Mouse (Mus musculus) heart, embryonic 14.5 days (tissue): ENCODE results near the gene Sgms1. TPM values are rescaled to one million over a fixed set of nuclear protein-coding genes. Genes with fewer than 3 reads are reported as not detected.

Experiments used
- ATAC-seq: fragments of 200-750 bp; cut with Nextera tagmentation; 2 replicates; pipeline ENCODE4 v1.8.0; 2017; ENCODE audit warnings: low read depth, moderate TSS enrichment; ENCODE audit not compliant: insufficient number of reproducible peaks, insufficient read depth, low FRiP score
- H3K27ac ChIP-seq, 2 experiments: fragments of 200-500 bp in 1 of 2; fragments of 300-500 bp in 1 of 2; sonication (generic) in 1 of 2; replicated peaks in 1 of 2; 2 replicates each; pipeline ENCODE4 v1.5.1; 2012 to 2014; ENCODE audit warnings: low read depth in 2 of 2, low read length in 2 of 2, control low read depth in 1 of 2, mild to moderate bottlenecking in 1 of 2, mixed read lengths in 1 of 2; ENCODE audit not compliant: control insufficient read depth in 1 of 2, insufficient read depth in 1 of 2
- H3K27me3 ChIP-seq: fragments of 300-500 bp; sonication (generic); 2 replicates; pipeline ENCODE4 v1.6.1; 2014; ENCODE audit warnings: mild to moderate bottlenecking, low read length, control low read depth; ENCODE audit not compliant: control insufficient read depth, insufficient read depth
- H3K36me3 ChIP-seq: fragments of 300-500 bp; sonication (generic); 2 replicates; pipeline ENCODE4 v1.6.1; 2014; ENCODE audit warnings: mild to moderate bottlenecking, control low read depth, low read length, mixed read lengths; ENCODE audit not compliant: control insufficient read depth, insufficient read depth
- H3K4me1 ChIP-seq, 2 experiments: fragments of 200-500 bp in 1 of 2; fragments of 300-500 bp in 1 of 2; sonication (generic) in 1 of 2; 2 replicates each; pipeline ENCODE4 v1.6.1; 2012 to 2014; ENCODE audit warnings: low read length in 2 of 2, control low read depth in 1 of 2, mixed read lengths in 1 of 2; ENCODE audit not compliant: control insufficient read depth in 2 of 2, insufficient read depth in 2 of 2
- H3K4me2 ChIP-seq: fragments of 300-500 bp; sonication (generic); 2 replicates; pipeline ENCODE4 v1.6.1; 2014; ENCODE audit warnings: mild to moderate bottlenecking, low read length
- H3K4me3 ChIP-seq, 2 experiments: fragments of 200-500 bp in 1 of 2; fragments of 300-500 bp in 1 of 2; sonication (generic) in 1 of 2; 2 replicates each; pipeline ENCODE4 v1.5.1; 2012 to 2014; ENCODE audit warnings: low read length in 2 of 2, mild to moderate bottlenecking in 2 of 2, control low read depth in 1 of 2, low read depth in 1 of 2, moderate library complexity in 1 of 2; ENCODE audit not compliant: control insufficient read depth in 1 of 2, insufficient read depth in 1 of 2
- H3K9ac ChIP-seq: fragments of 300-500 bp; sonication (generic); 2 replicates; pipeline ENCODE4 v1.6.1; 2014; ENCODE audit warnings: mild to moderate bottlenecking, low read length
- H3K9me3 ChIP-seq: fragments of 300-500 bp; sonication (generic); 2 replicates; pipeline ENCODE4 v1.6.1; 2016; ENCODE audit warnings: low read length, control low read depth; ENCODE audit not compliant: control insufficient read depth
- WGBS: fragments of 180-500 bp; shearing (Covaris S2); extraction: QIAGEN DNeasy Blood & Tissue Kit; methylation state at CpG from one replicate; pipeline ENCODE4 v1.1.7; 2014; 5-methylcytosine and 5-hydroxymethylcytosine counted together
- polyA plus RNA-seq: library from polyadenylated mRNA; unstranded; fragments of >200 nt; fragmentation: Nextera tagmentation; extraction: Ambion mirVana; gene quantifications from 2 replicates; pipeline ENCODE4 v1.2.1, GENCODE M21; 2014

The Sgms1 gene
- polyA plus RNA-seq, 1 experiment from 2014 or later, result 41.3 TPM

GRCm38 (mm10) chr19:32288895-32289294, 100.6 kb downstream of the Sgms1 start:
- H3K36me3 ChIP-seq, result no peaks in the 10 kb centered on the region
- WGBS, result 61% methylated on average over 5 of the region's 5 CpGs
- H3K27ac ChIP-seq, result no peak overlapping the region
- no peaks in the 10 kb centered on the region for H3K27me3 ChIP-seq
- H3K9ac ChIP-seq, result no peak overlapping the region
- ATAC-seq, result no peak
- peaks cover 14 to 31% of the 10 kb centered on the region in 2 experiments for H3K4me1 ChIP-seq
- no peak overlapping the region for H3K4me2 ChIP-seq
- H3K4me3 ChIP-seq, result no peak overlapping the region
- no peaks in the 10 kb centered on the region for H3K9me3 ChIP-seq

- no peaks in the 10 kb centered on the region for H3K36me3 ChIP-seq
- WGBS, result 87% methylated on average over 3 of the region's 3 CpGs
- H3K4me3 ChIP-seq, result no peak overlapping the region
- H3K4me2 ChIP-seq, result no peak overlapping the region
- H3K9ac ChIP-seq, result no peak overlapping the region
- no peak for ATAC-seq
- no peaks in the 10 kb centered on the region for H3K9me3 ChIP-seq
- peaks cover 10 to 22% of the 10 kb centered on the region in 2 experiments for H3K4me1 ChIP-seq
- no peaks in the 10 kb centered on the region for H3K27me3 ChIP-seq
- H3K27ac ChIP-seq, result no peak overlapping the region
These were observed 101.7 kb downstream of the Sgms1 start for GRCm38 (mm10) chr19:32287839-32288238.

GRCm38 (mm10) chr19:32285455-32285831, 104.1 kb downstream of the Sgms1 start:
- no peaks in the 10 kb centered on the region for H3K27me3 ChIP-seq
- no peak overlapping the region for H3K4me3 ChIP-seq
- no peak overlapping the region for H3K4me2 ChIP-seq
- peaks cover 7 to 13% of the 10 kb centered on the region in 2 experiments; a peak in 3 of 4 replicates for H3K4me1 ChIP-seq
- WGBS, result 92% methylated on average over 3 of the region's 3 CpGs
- ATAC-seq, result no peak
- no peak overlapping the region for H3K9ac ChIP-seq
- H3K27ac ChIP-seq, result no peak overlapping the region
- no peaks in the 10 kb centered on the region for H3K36me3 ChIP-seq
- no peaks in the 10 kb centered on the region for H3K9me3 ChIP-seq

- Histone ChIP-seq H3K27me3 (no peaks in the 10 kb centered on the region), H3K4me1 (peaks cover 8 to 19% of the 10 kb centered on the region in 2 experiments), H3K9ac (no peak overlapping the region), H3K4me2 (no peak overlapping the region), H3K9me3 (no peaks in the 10 kb centered on the region), H3K27ac (no peak overlapping the region), H3K36me3 (no peaks in the 10 kb centered on the region), H3K4me3 (no peak overlapping the region)
- WGBS, result 87% methylated on average over 5 of the region's 5 CpGs
- ATAC-seq, result no peak
These were observed 104.6 kb downstream of the Sgms1 start for GRCm38 (mm10) chr19:32284681-32285454.

- 73% methylated on average over 4 of the region's 4 CpGs for WGBS
- H3K27me3 ChIP-seq, result no peaks in the 10 kb centered on the region
- H3K9ac ChIP-seq, result no peak overlapping the region
- no peak for ATAC-seq
- H3K4me1 ChIP-seq, result peaks cover 8 to 21% of the 10 kb centered on the region in 2 experiments
- H3K36me3 ChIP-seq, result no peaks in the 10 kb centered on the region
- H3K4me3 ChIP-seq, result no peak overlapping the region
- no peak overlapping the region for H3K4me2 ChIP-seq
- no peaks in the 10 kb centered on the region for H3K9me3 ChIP-seq
- no peak overlapping the region for H3K27ac ChIP-seq
These were observed 107.6 kb downstream of the Sgms1 start for GRCm38 (mm10) chr19:32281917-32282316.

- 68% methylated on average over 4 of the region's 4 CpGs for WGBS
- Histone ChIP-seq H3K4me3 (no peak overlapping the region), H3K27me3 (no peaks in the 10 kb centered on the region), H3K4me2 (no peak overlapping the region), H3K27ac (no peak overlapping the region), H3K4me1 (peaks cover 17 to 29% of the 10 kb centered on the region in 2 experiments), H3K36me3 (no peaks in the 10 kb centered on the region), H3K9me3 (no peaks in the 10 kb centered on the region), H3K9ac (no peak overlapping the region)
- no peak for ATAC-seq
These were observed 109.1 kb downstream of the Sgms1 start for GRCm38 (mm10) chr19:32280380-32280779.

- Histone ChIP-seq H3K9me3 (no peaks in the 10 kb centered on the region), H3K27ac (0 out of 4 replicates have a peak overlapping the region, but pooled peaks of 1 of the 2 experiments have one; percentile 12), H3K4me2 (no peak overlapping the region), H3K4me3 (no peak overlapping the region), H3K27me3 (no peaks in the 10 kb centered on the region), H3K9ac (no peak overlapping the region), H3K4me1 (peaks cover 17 to 29% of the 10 kb centered on the region in 2 experiments), H3K36me3 (no peaks in the 10 kb centered on the region)
- WGBS, result 76% methylated on average over 6 of the region's 6 CpGs
- ATAC-seq, result no peak
These were observed 110.1 kb downstream of the Sgms1 start for GRCm38 (mm10) chr19:32279400-32279799.

GRCm38 (mm10) chr19:32277869-32278268, 111.6 kb downstream of the Sgms1 start:
- H3K4me1 ChIP-seq, result peaks cover 17 to 29% of the 10 kb centered on the region in 2 experiments
- H3K27me3 ChIP-seq, result no peaks in the 10 kb centered on the region
- no peak overlapping the region for H3K4me2 ChIP-seq
- H3K27ac ChIP-seq, result no peak overlapping the region
- H3K9me3 ChIP-seq, result no peaks in the 10 kb centered on the region
- no peaks in the 10 kb centered on the region for H3K36me3 ChIP-seq
- 60% methylated on average over 3 of the region's 3 CpGs for WGBS
- no peak for ATAC-seq
- no peak overlapping the region for H3K4me3 ChIP-seq
- no peak overlapping the region for H3K9ac ChIP-seq
